In genomic region chr15:80319921-80320320, GRCm38 (mm10) we compare ENCODE assay signal across 1 mouse cellular context.
A peak's percentile ranks its signal among the peaks of the same experiment; 100 is the strongest.
TF ChIP-seq lines count a peak whose summit lies in the region.

No protein-coding gene starts in this region.

TF ChIP-seq in CH12.LX, 34 proteins besides CTCF, POLR2A, EP300 and RAD21 (continued from another document):
- TF ChIP-seq JUND (conservative IDR thresholded peaks at IDR 0.05; ENCODE audit: low read depth, low read length) (no peak), JUN (IDR thresholded peaks at IDR 0.05; ENCODE audit: insufficient read depth, low read depth, low read length) (no peak), ETS1 (conservative IDR thresholded peaks at IDR 0.05; ENCODE audit: low read depth, low read length) (peak; percentile 34), MAZ (IDR thresholded peaks at IDR 0.05; ENCODE audit: low read depth, low read length) (no peak), BHLHE40 (IDR thresholded peaks at IDR 0.05; ENCODE audit: low read depth, low read length) (peak; percentile 30; the same call in 1 of the 2 replicates), ZKSCAN1 (IDR thresholded peaks at IDR 0.05; ENCODE audit: borderline replicate concordance, low read depth, low read length) (no peak), ZNF384 (IDR thresholded peaks at IDR 0.05; ENCODE audit: low read depth, low read length) (no peak), MYC (IDR thresholded peaks at IDR 0.05; ENCODE audit: low read depth, low read length) (no peak), MAFK (IDR thresholded peaks at IDR 0.05; ENCODE audit: insufficient replicate concordance, low read length) (no peak)
